Mouse (Mus musculus) thymus, postnatal 25 days (tissue): ENCODE measurements at regions not wholly inside any gene's neighbourhood (a gene's known extent, or its start where the extent isn't known, plus 50 kb on each side); places are given as distances from the start of the nearest gene placed in this dataset.

ENCODE experiments used
- DNase-seq: peaks from one replicate; pipeline ENCODE4 v3.0.0; 2022

DNA sequence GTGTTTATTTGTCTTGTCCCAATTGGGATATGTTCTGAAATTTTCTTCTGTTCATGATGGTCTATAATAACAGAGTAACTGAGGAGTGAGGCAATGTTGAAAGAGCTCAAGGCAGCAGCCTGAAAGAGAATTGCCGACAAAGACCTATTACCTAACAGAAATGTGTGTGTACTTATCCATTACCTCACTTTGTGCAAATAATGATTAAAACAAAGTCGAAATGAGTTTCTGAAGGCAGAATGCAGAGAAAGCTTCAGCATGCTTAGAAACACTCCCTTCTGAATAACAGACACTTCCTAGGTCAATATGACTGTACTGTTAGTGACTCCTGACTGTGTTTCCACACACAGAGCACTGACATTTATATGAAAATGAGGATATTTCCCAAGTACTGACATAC lies 63.0 kb downstream of the Kbtbd8 start:
- DNase-seq, result no peak

DNA sequence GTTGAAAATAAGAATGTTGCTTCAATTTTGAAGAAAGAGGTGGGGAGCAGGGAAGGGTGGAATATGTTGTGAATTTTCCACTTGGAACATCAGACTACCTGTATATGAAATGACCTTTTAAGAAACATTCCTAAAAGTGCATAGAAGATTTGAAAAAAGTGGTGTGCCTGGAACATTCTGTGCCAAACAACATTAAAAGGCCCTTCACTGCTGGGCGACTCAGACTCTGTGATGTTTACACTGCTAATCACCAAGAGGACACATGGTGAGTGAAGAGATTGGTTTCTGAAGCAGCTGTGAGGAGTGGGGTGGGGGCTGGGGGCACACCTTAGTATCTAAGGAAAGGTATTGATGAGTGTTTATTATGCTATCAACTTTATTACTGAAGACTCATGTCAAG lies 65.2 kb downstream of the Kbtbd8 start:
- no peak for DNase-seq

DNA sequence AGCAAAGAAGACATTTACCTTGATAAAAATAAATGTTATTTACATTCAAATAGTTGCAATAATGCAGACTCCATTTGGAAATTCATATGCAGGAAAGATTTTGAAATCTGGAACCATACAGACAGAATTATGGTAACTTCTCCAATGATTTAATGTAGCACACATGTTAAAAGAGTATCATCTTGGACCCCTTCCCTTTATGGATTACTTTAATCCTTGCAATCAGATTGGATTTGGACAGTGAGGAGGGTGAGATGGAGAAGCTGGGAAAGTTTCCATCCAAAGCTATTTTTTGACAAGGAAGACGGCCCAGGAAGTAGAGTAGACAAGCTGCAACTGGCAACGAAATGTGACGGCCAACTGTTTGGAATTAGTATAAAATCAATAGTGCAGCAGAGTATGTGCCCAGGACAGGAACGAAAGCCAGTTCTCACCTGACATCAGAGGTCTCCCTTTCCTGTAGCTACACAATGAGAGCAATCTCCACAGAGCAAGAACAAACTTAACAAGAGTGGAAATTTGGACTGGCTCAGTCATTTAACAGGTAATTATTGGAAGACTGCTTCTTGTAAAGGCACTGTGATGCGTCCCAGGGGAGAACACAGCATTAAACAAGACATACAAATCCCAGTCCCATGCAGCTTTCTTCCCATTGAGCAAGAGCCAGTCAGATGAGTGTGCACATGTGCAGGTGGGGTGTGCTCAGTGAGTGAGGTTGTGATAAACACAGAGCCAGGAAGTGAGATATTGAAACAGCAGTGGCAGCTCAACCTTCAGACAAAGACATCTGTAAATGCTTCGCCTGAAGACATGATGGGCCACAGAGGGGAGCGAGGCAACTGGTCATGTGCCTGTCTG lies 68.3 kb downstream of the Kbtbd8 start:
- no peak for DNase-seq

DNA sequence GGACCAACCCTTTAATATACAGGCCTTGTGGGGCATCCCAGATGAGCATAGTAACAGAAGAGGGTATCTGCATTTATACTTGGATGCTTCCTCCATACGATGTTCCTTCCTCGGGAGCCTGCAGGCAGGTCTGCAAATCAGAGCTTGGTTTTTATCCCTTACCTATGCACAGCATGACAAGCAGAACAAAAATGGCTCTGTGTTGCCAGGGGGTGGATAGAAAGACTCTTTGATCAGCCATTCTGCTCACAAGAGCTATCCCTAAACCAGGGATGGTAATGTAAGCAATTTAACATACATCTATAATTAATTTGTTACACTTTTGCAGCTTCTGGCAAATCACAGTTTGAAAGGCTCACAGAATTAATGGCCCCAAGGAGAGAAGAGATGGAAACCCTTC lies 79.6 kb downstream of the Kbtbd8 start:
- DNase-seq, result no peak

DNA sequence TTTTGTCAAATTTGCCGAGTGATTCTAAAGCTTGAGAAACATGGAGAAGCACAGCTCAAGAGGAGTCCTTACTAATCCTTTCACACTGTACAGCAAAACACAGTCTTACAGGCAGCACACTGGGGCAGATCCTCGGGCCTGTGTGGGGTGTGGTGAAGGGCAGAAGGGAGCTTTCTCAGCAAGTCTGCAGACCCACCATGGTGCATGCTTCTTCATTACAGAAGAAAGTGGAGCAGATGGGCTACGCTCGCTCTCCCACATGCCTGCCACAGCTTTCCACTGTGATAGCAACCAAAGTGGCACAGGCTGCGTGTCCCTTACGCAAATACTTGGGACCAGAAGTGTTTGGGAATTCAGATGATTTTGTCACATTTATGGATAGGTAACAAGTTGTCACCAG lies 81.6 kb downstream of the Kbtbd8 start:
- no peak for DNase-seq

DNA sequence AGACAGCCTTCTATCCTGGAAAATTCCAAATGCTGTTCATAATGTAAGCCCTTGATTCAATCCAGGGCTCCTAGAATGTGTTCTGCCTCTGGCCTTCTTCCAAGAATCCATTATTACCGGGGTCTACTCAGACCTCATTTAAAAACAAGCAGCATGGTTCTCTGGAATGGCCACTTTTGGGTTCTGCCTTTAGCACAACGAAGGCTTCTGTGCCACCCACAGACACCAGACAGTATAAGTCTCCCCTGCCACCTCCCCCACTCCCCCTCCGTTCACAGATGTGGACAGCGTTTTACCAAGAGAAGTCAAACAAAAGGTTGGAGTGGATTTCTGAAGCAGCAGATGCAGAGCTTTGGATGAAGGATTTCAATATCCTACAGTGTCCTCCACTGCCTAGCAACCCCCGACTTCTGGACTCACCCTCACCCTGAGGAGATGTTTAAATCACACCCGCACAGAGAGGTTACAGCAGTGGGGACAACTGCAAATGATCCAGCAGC lies 85.3 kb downstream of the Kbtbd8 start:
- no peak for DNase-seq

DNA sequence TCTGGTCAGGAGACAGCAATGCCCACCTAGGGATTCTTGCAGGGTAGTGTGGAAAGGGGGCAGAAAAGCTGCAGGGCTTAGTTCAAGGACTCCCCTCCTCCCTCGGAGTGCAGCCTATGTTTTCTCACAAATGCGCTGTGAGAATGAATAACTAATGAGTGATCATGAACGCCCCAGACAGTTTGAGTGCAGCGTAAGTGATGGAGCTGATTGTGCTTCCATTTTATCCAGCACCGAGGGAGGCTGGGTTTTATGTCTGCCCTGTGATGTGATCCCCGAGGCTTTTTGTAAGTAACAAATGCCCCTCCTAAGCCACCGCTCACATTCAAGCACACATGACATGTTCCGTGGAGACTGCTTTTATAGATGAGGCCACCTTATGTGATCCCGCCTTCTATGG lies 85.9 kb downstream of the Kbtbd8 start:
- no peak for DNase-seq

DNA sequence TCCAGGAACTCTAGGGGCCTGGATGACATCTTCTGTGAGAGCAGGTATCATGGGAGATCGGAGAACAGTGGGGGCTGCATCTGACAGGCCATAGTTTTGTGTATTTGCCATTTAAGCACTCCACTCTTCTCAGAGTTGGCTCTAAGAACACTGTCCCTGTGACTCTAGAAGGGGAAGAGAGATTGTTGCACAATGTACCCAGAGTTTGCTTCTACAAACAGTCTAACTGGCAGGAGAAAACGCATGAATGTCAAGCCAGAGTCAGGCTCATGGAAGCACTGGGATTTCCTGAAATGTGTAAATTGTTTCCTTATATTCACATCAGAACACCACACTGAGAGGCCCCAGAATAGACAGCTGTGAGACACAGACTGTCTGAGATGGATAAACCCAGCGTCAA lies 87.2 kb downstream of the Kbtbd8 start:
- DNase-seq, result no peak

DNA sequence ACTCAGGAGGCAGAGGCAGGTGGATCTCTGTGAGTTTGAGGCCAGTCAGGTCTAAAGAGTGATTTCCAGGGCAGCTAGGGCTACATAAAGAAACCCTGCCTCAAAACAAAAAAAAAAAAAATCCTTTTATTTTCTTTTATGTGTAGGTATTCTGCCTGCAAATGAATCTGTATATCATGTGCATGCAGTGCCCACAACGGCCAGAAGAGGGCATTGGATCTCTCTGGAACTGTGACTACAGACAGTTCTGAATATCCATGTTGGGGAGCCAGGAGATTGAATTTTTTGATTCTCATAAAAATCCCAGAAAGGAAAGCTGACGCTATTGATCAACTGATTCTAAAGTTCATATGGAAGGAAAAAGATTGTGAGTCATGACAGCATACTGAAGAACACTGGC lies 90.0 kb downstream of the Kbtbd8 start:
- DNase-seq, result peak; percentile 23

DNA sequence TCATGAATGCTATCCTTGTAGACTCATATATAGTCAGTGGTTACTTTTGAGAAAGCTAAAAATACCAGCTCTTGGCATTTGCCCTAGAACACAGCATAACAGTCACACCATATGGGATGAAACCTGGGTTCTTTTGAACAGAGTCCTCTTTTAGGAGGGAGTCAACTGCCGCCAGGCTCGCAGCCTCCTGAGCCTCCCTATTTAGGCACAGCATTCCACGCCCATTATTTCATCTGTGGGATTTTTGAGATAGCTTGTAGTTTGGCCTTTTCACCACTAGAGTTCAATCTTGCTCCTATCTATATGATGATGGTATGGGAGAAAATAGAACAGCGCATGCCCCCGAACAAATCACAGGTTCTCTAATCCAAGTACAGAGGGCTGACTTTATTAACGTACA lies 100.4 kb downstream of the Kbtbd8 start:
- DNase-seq, result no peak

DNA sequence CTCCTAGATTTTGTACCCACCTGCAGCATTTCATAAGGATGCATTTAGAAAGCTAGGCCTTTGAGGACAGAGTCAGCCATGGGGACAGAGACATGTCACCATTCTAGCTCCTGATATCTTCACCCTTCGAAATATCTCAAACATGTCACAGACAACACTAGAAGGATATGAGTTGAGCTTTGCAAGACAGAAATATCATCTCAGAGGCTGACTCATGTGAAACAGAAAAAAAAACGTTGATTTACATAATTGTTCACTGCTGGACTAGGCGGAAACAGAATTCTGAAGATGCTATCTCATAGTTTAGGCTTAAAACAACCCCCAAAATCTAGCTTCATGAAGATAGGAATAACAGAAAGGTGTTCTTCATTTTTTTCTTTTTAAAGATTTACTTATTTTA lies 101.8 kb downstream of the Kbtbd8 start:
- no peak for DNase-seq

DNA sequence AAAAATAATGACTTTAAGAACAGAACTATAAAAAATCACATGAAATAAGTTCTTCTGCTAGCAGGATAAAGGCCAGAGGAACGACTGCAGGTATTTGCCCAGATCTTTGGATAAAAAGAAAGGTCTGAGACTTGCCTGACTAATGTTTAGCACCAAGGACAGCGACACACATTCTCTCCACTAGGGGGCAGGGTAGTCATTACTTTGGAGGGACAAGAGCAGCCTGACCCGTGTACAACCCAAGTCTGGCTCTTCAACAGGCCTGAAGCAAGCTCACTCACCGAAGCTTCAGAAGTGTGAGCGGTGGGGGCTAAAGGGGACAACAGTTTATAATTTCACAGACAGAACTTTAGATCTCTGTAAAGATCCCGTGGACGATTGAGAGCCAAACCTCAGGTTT lies 98.4 kb upstream of the Gm10234 start:
- peak; percentile 57 for DNase-seq

DNA sequence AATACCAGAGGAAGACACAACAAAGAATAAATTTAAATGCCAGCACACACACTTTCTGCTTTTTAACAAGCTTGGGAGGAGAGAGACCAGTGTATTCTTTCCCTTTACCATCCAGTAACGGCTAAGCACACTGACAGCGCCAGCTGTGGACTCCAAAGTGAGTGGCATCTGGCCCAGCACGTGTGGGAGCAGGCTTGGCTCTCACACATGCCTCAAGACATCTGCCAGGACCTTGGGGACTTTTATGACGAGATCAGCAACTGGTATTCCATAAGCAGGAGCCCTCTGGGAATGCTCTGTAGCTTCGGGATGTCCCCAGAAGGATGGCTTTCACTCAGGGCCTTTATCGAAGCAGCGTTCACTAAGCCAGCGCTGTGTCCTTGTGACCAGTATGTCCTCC lies 92.0 kb upstream of the Gm10234 start:
- no peak for DNase-seq

DNA sequence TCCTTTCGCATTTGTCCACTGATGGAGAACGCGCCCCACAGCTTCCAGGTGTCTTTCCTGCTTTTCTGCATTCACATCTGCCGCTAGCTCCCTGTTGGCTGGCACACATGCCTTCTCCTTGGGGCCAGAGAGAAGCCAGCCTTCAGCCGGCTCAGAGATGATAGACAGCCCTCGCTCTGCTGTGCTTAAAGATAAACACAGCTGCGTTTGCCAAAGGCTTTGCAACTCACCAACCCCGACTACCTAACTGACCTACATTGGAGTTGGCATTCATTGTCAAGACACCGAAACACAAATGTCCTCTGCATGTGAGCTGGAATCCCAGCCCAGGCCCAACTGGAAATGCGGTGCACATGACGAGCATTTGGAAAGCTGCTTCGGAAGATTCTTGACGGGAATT lies 87.2 kb upstream of the Gm10234 start:
- DNase-seq, result no peak

DNA sequence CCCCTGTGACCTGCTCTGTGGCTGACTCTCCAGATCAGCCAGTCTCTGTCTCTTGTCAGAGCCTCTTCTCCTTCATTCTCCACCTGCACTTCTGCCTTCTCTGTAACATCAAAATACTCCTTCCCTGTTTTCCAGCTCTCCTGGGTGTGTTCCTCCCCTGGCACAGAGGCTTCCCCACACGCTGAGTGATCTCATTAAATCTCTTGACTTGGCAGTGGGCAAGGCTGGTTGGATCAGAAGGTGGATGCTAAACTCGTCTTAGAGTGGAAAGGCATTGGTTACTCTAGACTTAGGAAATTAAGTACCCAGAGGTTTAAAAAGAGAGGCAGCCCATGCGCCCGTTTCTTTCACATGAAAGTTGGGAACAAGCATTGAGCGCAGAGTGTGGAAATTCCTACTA lies 78.3 kb upstream of the Gm10234 start:
- DNase-seq, result no peak

DNA sequence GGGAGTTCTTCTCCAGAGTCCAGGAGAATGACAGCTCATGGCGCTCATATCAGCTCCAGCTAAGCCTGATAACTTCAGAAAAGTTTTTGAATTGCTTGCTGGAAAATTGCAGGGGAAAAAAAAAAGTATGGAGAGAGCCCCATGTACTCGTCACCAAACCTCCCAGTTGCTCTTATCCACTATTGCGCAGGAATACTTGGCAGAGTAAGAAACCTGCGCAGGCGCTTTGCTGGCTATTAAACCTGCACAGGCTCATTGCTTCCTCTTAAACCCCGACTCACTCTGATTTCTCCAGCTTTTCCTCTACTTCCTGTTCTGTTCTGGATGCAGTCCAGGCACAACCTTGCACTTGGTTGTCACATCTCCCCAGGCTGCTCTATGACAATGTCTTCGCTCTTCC lies 77.0 kb upstream of the Gm10234 start:
- no peak for DNase-seq

DNA sequence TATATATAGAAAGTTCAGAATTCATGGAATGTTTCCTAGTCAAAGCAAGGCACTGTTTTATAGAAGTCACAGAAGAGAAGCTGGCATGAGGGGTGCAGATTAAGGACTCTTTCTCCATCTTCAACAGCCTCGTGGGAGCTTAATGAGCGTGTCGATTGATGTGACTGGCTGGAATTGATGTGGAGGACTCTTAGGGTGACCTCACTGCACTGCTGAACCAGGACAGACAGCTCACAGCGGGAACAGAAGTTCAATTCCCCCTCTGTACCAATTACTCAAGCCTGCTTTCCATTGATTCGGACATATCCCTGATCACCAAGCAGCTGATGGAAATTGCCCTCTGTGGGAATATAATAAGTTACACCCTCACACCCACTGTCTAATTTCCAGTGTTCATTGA lies 65.6 kb upstream of the Gm10234 start:
- DNase-seq, result no peak

DNA sequence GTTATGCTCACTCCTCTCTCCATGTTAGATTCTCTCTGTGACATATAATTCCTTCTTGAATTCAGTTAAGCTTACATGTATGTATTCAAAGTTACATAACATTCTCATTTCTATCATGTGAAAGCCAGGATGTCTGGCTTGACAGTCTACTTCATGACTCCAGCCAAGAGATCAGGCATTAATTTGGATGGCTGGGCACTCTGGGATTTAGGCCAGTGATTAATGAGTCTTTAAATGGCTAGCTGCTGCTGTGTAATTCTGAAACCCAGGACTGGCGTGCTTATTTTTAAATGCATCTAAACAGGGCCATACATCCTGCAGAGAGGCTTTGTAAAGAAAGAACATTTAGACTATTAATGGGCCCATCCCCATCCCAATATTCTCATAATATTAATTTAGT lies 60.9 kb upstream of the Gm10234 start:
- no peak for DNase-seq

DNA sequence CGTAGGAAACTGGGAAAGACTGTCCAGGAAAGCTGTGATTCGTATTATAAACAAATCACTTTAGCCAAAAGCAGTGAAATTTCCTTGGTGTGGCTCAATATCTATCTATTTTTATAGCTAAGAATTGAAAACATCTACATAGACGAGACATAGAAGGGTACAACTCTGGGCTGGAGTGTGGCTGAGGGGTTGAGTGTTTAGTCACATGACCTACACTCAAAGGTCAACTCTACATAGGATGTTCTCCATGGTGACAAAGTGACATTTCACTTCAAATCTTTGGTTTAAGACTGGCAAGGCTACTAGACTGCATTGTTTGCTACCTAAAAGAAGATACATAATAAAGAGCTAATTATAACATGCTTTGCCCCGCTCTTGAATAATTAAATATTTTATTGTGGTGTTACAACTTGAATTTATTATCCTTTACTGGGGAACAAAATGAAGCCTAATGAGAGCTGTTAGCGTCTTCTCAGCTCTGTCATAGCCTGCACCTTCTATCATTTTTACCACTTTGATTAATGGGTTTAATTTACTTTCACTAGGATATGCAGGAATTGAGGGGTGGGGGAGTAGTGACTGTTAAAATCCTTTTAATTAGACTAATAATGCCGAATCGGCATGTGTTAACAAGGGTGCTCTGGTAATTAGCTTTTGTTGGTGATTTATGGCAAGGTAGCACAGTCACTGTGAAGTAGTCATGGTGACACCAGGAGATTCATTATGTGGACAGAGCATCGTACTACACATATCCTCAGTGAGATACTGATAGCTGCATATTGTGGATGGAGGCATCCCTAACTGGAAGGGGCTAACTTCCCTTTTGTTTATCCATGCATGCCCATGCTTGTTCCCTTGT lies 57.7 kb upstream of the Gm10234 start:
- no peak for DNase-seq

DNA sequence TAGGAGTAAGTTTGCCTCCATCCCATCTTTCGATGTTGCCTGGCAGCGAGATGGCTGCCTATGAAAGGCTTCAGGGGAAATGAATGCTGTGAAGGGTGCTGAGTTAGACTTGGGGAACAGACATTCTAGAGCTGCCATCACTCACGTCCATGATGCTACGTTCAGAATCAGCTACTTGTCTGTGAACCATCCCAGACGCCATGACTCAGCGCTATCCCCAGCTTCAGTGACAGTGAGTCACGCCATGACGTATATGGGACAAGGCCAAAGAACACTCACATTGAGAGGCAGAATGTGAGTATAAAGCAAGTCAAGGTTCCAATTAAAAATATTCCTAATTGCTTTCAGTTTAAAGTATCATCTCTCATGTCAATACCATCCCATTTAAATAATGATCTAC lies 52.4 kb upstream of the Gm10234 start:
- no peak for DNase-seq
